Mouse (Mus musculus): ENCODE data around the gene Gjb2. TPM values are rescaled to one million over a fixed set of nuclear protein-coding genes. Genes with fewer than 3 reads are reported as not detected.

The Gjb2 gene
- polyA plus RNA-seq (2012; rRNA removed): 4.3 and 5.4 TPM in 2 replicates

GRCm38 (mm10) chr14:57104106-57105023, at the start of gene Gjb2:
TSS of gene Gjb2 (minus strand) at chr14:57104702.

GRCm38 (mm10) chr14:57133161-57133661, 28.7 kb upstream of the Gjb2 start, which contains the start of gene Gjb6:
TSS of gene Gjb6 (minus strand) at chr14:57133611.

GRCm38 (mm10) chr14:57115823-57116544, 11.5 kb upstream of the Gjb2 start, which contains the start of gene Gm4491:
TSS of gene Gm4491 (minus strand) at chr14:57115883.

GRCm38 (mm10) chr14:57057563-57058321, 46.8 kb downstream of the Gjb2 start, which contains the start of gene Gja3:
TSS of gene Gja3 (minus strand) at chr14:57058100.

Other genes starting within 250 kb of the Gjb2 start
- gene Zmym2, start 218.0 kb downstream of the Gjb2 start, polyA plus RNA-seq (2012; rRNA removed): 3.0 and 5.1 TPM in 2 replicates
- gene Gja3, start 46.6 kb downstream of the Gjb2 start, polyA plus RNA-seq (2012; rRNA removed): not detected in 2 replicates
- not detected in 2 replicates for gene Gm4491, start 11.2 kb upstream of the Gjb2 start, polyA plus RNA-seq (2012; rRNA removed)
- gene Gjb6, start 28.9 kb upstream of the Gjb2 start, polyA plus RNA-seq (2012; rRNA removed): not detected in 2 replicates

Measured in colon, adult 2 months (tissue).